Mouse (Mus musculus) heart, postnatal 25 days (tissue): ENCODE results near the gene Kars. TPM values are rescaled to one million over a fixed set of nuclear protein-coding genes. Genes with fewer than 3 reads are reported as not detected.

Source experiments
- DNase-seq: peaks from one replicate; pipeline ENCODE4 v3.0.0; 2022; ENCODE audit warnings: low spot score
- intact Hi-C: fragments of 180-260 bp; cut with DNase I; formaldehyde crosslinking; loops from one replicate; pipeline ENCODE4 v1.15.1; 2025
- total RNA-seq, 2 experiments: library from RNA; stranded (reverse); gene quantifications; 2 replicates each; pipeline ENCODE4 v1.2.3; 2021

Kars gene
- 10 to 100 TPM; 92.7 to 92.8 TPM for total RNA-seq

GRCm38 (mm10) chr8:112010997-112011815, at the start of gene Kars, which contains the start of gene Terf2ip:
Gene Kars (minus strand): TSS chr8:112011323.
Gene Terf2ip (plus strand): TSS chr8:112011398.
- intact Hi-C loops = no loop called here
- peak; percentile 86 for DNase-seq

- DNase-seq = no peak
- intact Hi-C loops = no loop called here
These were observed 43.3 kb upstream of the Kars start for GRCm38 (mm10) chr8:112054456-112054855.

- intact Hi-C loops = no loop called here
These were observed 40.4 kb upstream of the Kars start for GRCm38 (mm10) chr8:112051537-112051936.

GRCm38 (mm10) chr8:112049984-112050383, 38.9 kb upstream of the Kars start:
- DNase-seq = no peak
- intact Hi-C loops = loop anchor here (5.0 kb wide), 2 partner anchors 922 to 1582 kb away; no protein-coding TSS in a partner anchor

More at GRCm38 (mm10) chr8:112051537-112051936, 40.4 kb upstream of the Kars start:
- no peak for DNase-seq

DNA sequence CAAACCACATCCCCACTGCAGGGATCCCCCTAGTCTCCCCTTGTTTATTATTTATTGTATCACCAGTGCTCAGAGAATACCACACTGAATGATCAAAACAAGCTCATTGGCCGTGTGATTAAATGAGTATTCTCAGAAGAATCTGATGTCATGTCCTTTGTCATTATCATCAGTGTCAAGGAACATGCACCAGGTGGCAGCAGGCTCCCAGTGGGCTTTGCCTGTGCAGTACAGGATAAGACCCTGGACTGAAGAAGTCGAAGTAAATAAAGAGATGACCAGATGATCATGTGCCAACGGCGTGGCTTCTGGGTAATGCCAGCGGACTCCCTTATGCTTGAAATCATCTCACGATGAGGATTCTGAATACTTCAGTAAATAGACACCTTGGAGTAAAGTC, 37.2 kb upstream of the Kars start:
- intact Hi-C loops = loop anchor here (5.0 kb wide), 2 partner anchors 924 to 1584 kb away; no protein-coding TSS in a partner anchor
- no peak for DNase-seq

DNA sequence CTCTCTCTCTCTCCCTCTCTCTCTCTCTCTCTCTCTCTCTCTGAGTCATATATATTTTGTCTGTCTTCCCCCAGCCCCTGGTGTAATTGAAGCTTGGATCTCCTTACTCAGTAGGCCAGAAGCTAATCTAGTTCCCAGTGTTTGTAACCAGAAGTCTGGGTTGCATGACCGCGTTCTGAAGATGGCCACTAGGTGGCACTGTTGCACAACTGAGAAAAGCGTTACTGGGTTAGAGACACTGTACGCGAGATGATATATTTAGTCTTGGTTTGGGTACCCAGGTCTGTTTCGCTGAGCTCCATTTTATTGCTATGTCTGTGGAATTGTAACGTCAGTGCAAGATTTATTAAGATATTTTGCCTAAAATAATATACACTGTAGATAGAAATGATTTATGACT, 34.8 kb upstream of the Kars start:
- intact Hi-C loops = loop anchor here (5.0 kb wide), 2 partner anchors 926 to 1586 kb away; no protein-coding TSS in a partner anchor

DNA sequence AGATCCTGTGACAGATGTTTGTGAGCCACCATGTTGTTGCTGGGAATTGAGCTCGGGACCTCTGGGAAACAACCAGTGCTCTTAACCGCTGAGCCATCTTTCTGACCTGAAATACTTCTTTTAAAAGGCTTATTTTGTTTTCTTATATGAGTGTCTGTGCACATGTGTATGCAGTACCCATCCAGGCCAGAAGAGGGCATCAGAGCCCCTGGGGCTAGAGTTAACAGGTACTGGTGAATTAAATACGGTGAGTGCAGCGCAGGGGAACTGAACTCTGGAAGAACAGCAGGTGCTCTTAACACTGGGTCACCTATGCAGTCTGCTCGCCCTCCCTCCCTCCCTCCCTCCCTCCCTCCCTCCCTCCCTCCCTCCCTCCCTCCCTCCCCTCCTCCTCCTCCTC, 34.1 kb upstream of the Kars start:
- DNase-seq = no peak
- intact Hi-C loops = loop anchor here (5.0 kb wide), 2 partner anchors 927 to 1587 kb away; no protein-coding TSS in a partner anchor

More for the DNA sequence above, 34.8 kb upstream of the Kars start:
- DNase-seq = peak; percentile 17

GRCm38 (mm10) chr8:112037521-112037920, 26.4 kb upstream of the Kars start:
- no peak for DNase-seq
- intact Hi-C loops = no loop called here

DNA sequence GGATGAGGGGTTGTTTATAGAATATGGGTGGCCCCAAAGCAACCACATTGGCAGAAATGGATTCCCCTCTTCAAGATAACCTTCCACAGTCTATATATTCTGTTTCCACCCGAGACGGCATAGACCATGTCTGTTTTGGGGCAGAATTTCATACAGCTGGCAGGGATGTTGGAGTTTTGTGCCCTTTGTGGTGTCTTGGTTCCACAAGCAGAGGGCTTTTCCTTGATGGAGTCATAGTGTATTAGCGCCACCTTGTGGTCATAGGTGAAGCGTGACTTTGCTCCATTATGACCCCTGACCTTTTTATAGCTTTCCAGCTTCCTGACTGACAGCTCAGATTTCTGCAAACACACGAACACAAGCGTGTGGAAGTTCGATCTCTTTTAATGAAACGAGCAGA, 23.5 kb upstream of the Kars start:
- intact Hi-C loops = loop anchor here (5.0 kb wide), 1 partner anchor 152 kb away; no protein-coding TSS in a partner anchor
- DNase-seq = no peak

- no peak for DNase-seq
- intact Hi-C loops = loop anchor here (5.0 kb wide), 1 partner anchor 151 kb away; no protein-coding TSS in a partner anchor
These were observed 21.9 kb upstream of the Kars start for GRCm38 (mm10) chr8:112033071-112033470.

DNA sequence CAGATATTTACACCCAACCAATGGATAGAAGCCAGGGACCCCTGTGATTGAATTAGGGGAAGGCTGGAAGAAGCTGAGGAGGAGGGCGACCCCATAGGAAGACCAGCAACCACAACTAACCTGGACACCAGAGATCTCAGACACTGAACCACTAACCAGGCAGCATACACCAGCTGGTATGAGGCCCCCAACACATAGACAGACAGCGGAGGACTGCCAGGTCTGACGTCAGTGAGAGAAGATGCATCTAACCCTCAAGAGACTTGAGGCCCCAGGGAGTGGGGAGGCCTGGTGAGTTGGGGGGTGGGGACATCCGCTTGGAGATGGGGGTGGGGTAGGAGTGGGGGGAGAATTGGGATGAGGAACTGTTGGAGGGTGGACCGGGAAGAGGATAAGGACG, 19.5 kb upstream of the Kars start:
- intact Hi-C loops = loop anchor here (5.0 kb wide), 1 partner anchor 148 kb away; no protein-coding TSS in a partner anchor
- no peak for DNase-seq

DNA sequence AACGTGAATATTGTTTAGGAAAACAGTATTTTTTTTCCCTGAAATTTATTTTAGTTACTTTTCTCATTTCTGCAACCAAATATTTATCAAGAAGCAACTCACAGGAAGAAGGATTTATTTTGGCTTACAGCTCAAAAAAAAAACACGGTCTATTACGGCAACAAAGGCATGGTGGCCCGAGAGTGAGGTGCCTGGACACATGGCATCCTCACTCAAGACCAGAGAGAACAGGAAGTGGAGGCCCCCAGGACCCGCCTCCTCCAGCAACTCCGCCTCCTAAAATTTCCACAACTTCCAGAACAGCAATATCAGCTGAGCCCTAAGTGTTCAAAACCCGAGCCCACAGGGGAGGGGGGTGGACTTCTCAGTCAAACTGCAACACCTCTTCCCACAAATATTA, 18.3 kb upstream of the Kars start:
- no peak for DNase-seq
- intact Hi-C loops = no loop called here

DNA sequence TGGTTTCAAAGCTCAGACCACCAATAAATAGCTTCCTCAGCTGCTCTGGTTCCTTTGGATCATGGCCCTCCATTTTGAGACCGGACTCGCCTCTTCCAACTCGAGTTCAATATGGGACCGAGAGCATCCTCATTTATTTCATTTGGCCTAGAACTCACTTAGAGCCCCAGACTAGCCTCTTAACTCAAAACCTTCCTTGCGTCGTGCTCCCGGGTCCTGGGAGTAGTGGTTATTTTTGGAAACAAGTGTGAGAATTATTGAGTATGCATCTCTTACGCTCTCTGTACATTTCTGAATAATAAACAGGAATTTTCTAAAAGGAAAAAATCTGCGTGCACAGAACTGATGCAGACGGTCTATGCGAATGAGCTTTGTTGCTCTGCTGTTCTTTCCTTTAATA, 3.8 kb upstream of the Kars start, which contains the start of gene Gm6793:
Gene Gm6793 (minus strand): TSS at position 101 of the 400 bp plus-strand sequence.
- DNase-seq = no peak
- intact Hi-C loops = no loop called here

DNA sequence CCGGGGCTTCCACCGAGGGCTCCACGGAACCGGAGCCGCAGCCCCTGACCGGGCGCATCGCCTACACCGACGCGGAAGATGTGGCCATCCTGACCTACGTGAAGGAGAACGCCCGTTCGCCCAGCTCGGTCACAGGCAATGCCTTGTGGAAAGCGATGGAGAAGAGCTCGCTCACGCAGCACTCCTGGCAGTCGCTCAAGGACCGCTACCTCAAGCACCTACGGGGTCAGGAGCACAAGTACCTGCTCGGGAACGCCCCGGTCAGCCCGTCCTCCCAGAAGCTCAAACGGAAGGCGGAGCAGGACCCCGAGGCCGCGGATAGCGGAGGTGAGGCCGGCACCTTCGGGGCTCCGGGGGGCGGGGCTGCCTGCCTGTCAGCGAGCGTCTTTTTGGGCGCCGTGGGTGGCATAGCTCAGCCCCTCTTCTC, 706 bp upstream of the Kars start:
- intact Hi-C loops = no loop called here
- no peak for DNase-seq

DNA sequence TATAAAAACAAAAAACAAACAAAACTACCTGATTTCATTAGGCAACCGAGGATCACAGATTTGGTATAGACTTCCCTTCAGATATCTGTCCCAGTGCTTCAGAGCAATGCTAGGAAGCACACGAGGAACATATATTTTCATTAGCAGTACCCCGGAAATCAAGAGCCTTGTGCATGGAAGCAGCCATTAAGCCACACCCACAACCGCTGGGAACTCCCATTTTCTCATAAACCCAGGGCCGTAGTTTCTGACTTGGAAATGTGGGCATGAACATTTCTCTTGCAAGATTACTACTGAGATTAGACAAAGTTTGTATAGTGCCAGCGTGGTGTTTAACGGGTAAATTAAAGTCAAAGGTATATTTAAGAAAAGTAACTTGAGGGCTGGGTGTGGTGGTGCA, 1.6 kb downstream of the Kars start:
- DNase-seq = no peak
- intact Hi-C loops = no loop called here

DNA sequence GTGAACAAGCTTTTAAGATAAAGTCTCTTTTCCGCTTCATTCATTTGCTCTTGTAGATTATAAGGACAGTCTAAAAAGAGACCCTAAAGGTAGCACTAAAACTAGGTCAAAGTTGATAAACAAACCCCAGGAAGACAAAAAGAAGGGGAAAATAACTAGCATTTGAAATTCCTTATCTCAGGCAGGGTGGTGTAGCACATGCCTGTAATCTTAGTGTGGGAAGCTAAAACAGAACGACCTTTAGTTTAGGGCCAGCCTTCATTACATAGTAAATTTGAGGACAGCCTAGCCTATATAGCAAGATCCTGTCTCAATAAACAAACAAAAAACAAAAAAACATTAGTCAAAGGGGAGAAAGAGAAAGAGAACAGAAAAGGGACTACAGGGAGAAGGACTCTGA, 3.5 kb downstream of the Kars start:
- DNase-seq = no peak
- intact Hi-C loops = no loop called here

DNA sequence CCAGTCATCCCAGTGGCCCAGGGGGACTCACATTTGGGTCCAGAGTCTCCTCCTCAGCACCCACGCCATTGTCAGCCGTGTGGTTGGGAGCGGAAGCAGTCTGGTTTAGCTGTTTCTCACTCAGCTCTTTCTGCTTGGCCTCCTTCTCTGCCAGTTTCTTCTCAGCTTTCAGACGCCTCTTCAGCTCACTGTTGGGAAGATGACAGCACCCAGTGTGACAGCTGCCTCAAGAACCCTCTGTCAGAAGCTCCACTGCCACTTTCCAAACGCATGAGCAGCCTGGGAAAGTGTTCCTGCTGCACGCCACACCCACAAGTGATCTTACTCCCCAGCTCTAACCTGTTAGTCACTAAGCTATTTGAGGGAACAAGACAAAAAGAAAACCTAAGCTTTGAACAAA, 5.5 kb downstream of the Kars start:
- intact Hi-C loops = no loop called here
- no peak for DNase-seq

DNA sequence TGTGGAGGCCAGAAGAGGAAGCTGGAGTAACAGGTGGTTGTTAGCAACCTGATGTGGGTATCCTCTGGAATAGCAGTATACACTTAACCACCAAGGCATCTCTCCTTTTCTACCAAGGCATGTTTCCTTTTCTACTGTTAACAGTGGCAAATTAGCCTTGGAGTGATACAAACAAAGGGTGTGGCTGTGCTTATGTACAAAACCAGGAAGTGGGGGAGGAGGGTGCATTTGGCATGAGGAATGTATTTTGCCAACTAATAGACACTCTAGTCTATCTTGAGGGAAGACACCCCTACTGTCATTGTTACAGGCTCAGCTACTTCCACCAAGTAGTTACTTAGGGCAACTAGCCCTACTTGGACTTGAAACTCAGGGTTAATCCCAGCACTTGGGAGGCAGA, 6.4 kb downstream of the Kars start:
- no peak for DNase-seq
- intact Hi-C loops = no loop called here

DNA sequence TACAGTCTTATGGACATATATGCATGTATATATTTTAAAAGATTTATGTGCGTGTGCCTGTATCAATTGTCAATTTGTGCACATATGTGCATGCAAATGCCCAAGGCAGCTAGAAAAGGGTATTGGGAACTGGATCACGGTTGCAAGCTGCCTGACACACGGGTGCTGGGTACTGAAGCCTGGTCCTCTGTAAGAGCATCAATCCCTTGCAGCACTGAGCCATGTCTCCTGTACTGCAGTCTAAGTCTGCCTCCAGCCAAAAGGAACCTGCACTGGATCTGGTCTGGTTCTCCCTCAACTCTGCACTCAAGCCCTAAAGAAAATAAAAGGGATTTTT, 18.5 kb downstream of the Kars start:
- intact Hi-C loops = loop anchor here (5.0 kb wide), 1 partner anchor 50 kb away; the partner anchor contains the start of gene Gabarapl2
- no peak for DNase-seq

GRCm38 (mm10) chr8:111992013-111992702, 19.0 kb downstream of the Kars start, which contains the start of gene Adat1:
Gene Adat1 (minus strand): TSS chr8:111992302.
- peak; percentile 69 for DNase-seq
- intact Hi-C loops = loop anchor here (5.0 kb wide), 1 partner anchor 50 kb away; the partner anchor contains the start of gene Gabarapl2
